Mouse (Mus musculus) heart, adult 2 months (tissue): ENCODE results near the gene Slc39a9. TPM values are rescaled to one million over a fixed set of nuclear protein-coding genes. Genes with fewer than 3 reads are reported as not detected.

Experiments
- DNase-seq, 2 experiments: peaks; one replicate each; pipeline ENCODE4 v3.0.0; 2021
- H3K27ac ChIP-seq: fragments of 200-600 bp; 2 replicates; pipeline ENCODE4 v1.8.1; 2022
- H3K27me3 ChIP-seq: fragments of 200-500 bp; 2 replicates; pipeline ENCODE4 v1.6.1; 2012; ENCODE audit warnings: mild to moderate bottlenecking, low read length, inconsistent platforms, mixed read lengths; ENCODE audit not compliant: control insufficient read depth, insufficient read depth
- H3K36me3 ChIP-seq: fragments of 200-500 bp; 2 replicates; pipeline ENCODE4 v1.6.1; 2012; ENCODE audit warnings: low read length, inconsistent platforms; ENCODE audit not compliant: control insufficient read depth, insufficient read depth
- H3K4me1 ChIP-seq: fragments of 200-500 bp; 2 replicates; pipeline ENCODE4 v1.6.1; 2011; ENCODE audit warnings: low read length; ENCODE audit not compliant: control insufficient read depth, insufficient read depth
- H3K4me3 ChIP-seq: fragments of 200-600 bp; 2 replicates; pipeline ENCODE4 v1.8.1; 2022
- H3K79me2 ChIP-seq: fragments of 200-500 bp; replicated peaks from 2 replicates; pipeline ENCODE4 v1.6.1; 2012; ENCODE audit warnings: mild to moderate bottlenecking, inconsistent platforms, low read length, moderate library complexity, mixed read lengths; ENCODE audit not compliant: control insufficient read depth, insufficient read depth
- H3K9ac ChIP-seq: fragments of 200-500 bp; 2 replicates; pipeline ENCODE4 v1.6.1; 2012; ENCODE audit warnings: low read depth, mild to moderate bottlenecking, control low read depth, inconsistent platforms, low read length, mixed read lengths
- CTCF ChIP-seq: fragments of 200-600 bp; IDR thresholded peaks from 2 replicates; pipeline ENCODE4 v1.8.1; 2022; ENCODE audit warnings: antibody characterized with exemption, mild to moderate bottlenecking, moderate library complexity
- EP300 ChIP-seq: fragments of 200-500 bp; IDR thresholded peaks from 2 replicates; pipeline ENCODE4 v1.6.1; 2011; ENCODE audit warnings: low read depth, low read length, control low read depth; ENCODE audit not compliant: insufficient read depth
- POLR2A ChIP-seq: fragments of 200-500 bp; IDR thresholded peaks from 2 replicates; pipeline ENCODE4 v1.6.1; 2011; ENCODE audit warnings: mild to moderate bottlenecking, low read depth, low read length, control low read depth; ENCODE audit not compliant: insufficient read depth
- WGBS: fragments of 180-500 bp; shearing (Covaris S2); methylation state at CpG from one replicate; pipeline ENCODE4 v1.1.7; 2018; 5-methylcytosine and 5-hydroxymethylcytosine counted together
- intact Hi-C: fragments of 180-260 bp; cut with DNase I; formaldehyde crosslinking; loops from one replicate; pipeline ENCODE4 v1.15.1; 2025
- polyA plus RNA-seq: library from polyadenylated mRNA; depleted of rRNA; stranded (reverse); fragments of >200 nt; gene quantifications from 2 replicates; pipeline ENCODE4 v1.2.3, GENCODE M21; 2012
- total RNA-seq, 2 experiments: library from RNA; stranded (reverse); gene quantifications; 2 replicates each; pipeline ENCODE4 v1.2.3; 2021

Gene Slc39a9
- total and polyA plus RNA-seq, 3 experiments, result 15.6 to 18.1 (median 17.4) TPM

GRCm38 (mm10) chr12:80683554-80683953 is 39.9 kb downstream of the Slc39a9 start:
- no peaks in the 10 kb centered on the region for H3K36me3 ChIP-seq
- no peaks in the 10 kb centered on the region for H3K4me1 ChIP-seq
- 96% methylated on average over 3 of the region's 3 CpGs for WGBS
- no peak for TF ChIP-seq CTCF
- no peak for TF ChIP-seq EP300
- no peak for TF ChIP-seq POLR2A
- H3K79me2 ChIP-seq, result no peaks in the 10 kb centered on the region
- no peak for DNase-seq
- H3K9ac ChIP-seq, result no peak overlapping the region
- H3K4me3 ChIP-seq, result no peak overlapping the region
- H3K27me3 ChIP-seq, result no peaks in the 10 kb centered on the region
- no peak overlapping the region for H3K27ac ChIP-seq
- intact Hi-C loops, result no loop called here

GRCm38 (mm10) chr12:80684316-80684715 is 40.6 kb downstream of the Slc39a9 start:
- 94% methylated on average over 3 of the region's 3 CpGs for WGBS
- Histone ChIP-seq H3K27me3 (no peaks in the 10 kb centered on the region), H3K27ac (no peak overlapping the region), H3K9ac (no peak overlapping the region), H3K79me2 (no peaks in the 10 kb centered on the region), H3K4me1 (no peaks in the 10 kb centered on the region), H3K36me3 (no peaks in the 10 kb centered on the region), H3K4me3 (no peak overlapping the region)
- intact Hi-C loops, result no loop called here
- DNase-seq, result no peak
- no peak for TF ChIP-seq EP300
- no peak for TF ChIP-seq CTCF
- TF ChIP-seq POLR2A, result no peak

GRCm38 (mm10) chr12:80687788-80688211 is 44.1 kb downstream of the Slc39a9 start:
- Histone ChIP-seq H3K4me3 (no peak overlapping the region), H3K27me3 (peaks cover 5% of the 10 kb centered on the region), H3K9ac (no peak overlapping the region), H3K27ac (no peak overlapping the region), H3K36me3 (no peaks in the 10 kb centered on the region), H3K4me1 (no peaks in the 10 kb centered on the region; the same call in 1 of the 2 replicates), H3K79me2 (no peaks in the 10 kb centered on the region)
- peak; percentile 38 to 42 for DNase-seq
- TF ChIP-seq CTCF (no peak), EP300 (no peak), POLR2A (no peak)
- WGBS, result 19% methylated on average over 10 of the region's 10 CpGs
- intact Hi-C loops, result no loop called here

GRCm38 (mm10) chr12:80689696-80690095 is 46.0 kb downstream of the Slc39a9 start:
- WGBS, result 66% methylated on average over 5 of the region's 5 CpGs
- H3K27me3 ChIP-seq, result peaks cover 10% of the 10 kb centered on the region

GRCm38 (mm10) chr12:80691671-80692091 is 48.0 kb downstream of the Slc39a9 start:
- no peak for DNase-seq
- 40% methylated on average over 12 of the region's 12 CpGs for WGBS
- H3K9ac ChIP-seq, result no peak overlapping the region

More at GRCm38 (mm10) chr12:80689696-80690095, 46.0 kb downstream of the Slc39a9 start:
- H3K9ac ChIP-seq, result no peak overlapping the region
- no peaks in the 10 kb centered on the region; the same call in 1 of the 2 replicates for H3K4me1 ChIP-seq
- no peak for DNase-seq
- TF ChIP-seq EP300 (no peak), POLR2A (no peak), CTCF (no peak)
- H3K27ac ChIP-seq, result no peak overlapping the region
- no peaks in the 10 kb centered on the region for H3K79me2 ChIP-seq
- intact Hi-C loops, result no loop called here
- H3K4me3 ChIP-seq, result no peak overlapping the region
- H3K36me3 ChIP-seq, result no peaks in the 10 kb centered on the region

GRCm38 (mm10) chr12:80692269-80692972 is 48.7 kb downstream of the Slc39a9 start, which contains the start of gene Plekhd1:
Gene Plekhd1, plus strand, starts transcription at chr12:80692591.
- WGBS, result 4% methylated on average over 52 of the region's 52 CpGs
- no peak within 1 kb of the TSS for H3K27ac ChIP-seq
- no peaks in the 10 kb centered on the region for H3K36me3 ChIP-seq
- H3K9ac ChIP-seq, result peak within 1 kb of the TSS; percentile 46
- no peaks in the 10 kb centered on the region for H3K79me2 ChIP-seq
- no peaks in the 10 kb centered on the region; the same call in 1 of the 2 replicates for H3K4me1 ChIP-seq
- DNase-seq, result peak; percentile 30 to 37
- H3K4me3 ChIP-seq, result peak within 1 kb of the TSS; percentile 37
- TF ChIP-seq EP300, result no peak
- TF ChIP-seq POLR2A, result no peak
- TF ChIP-seq CTCF, result no peak
- peaks cover 10% of the 10 kb centered on the region for H3K27me3 ChIP-seq
- intact Hi-C loops, result no loop called here

More at GRCm38 (mm10) chr12:80691671-80692091, 48.0 kb downstream of the Slc39a9 start:
- H3K79me2 ChIP-seq, result no peaks in the 10 kb centered on the region
- H3K4me1 ChIP-seq, result no peaks in the 10 kb centered on the region; the same call in 1 of the 2 replicates
- H3K36me3 ChIP-seq, result no peaks in the 10 kb centered on the region
- TF ChIP-seq POLR2A (no peak), CTCF (no peak), EP300 (no peak)
- H3K27me3 ChIP-seq, result peaks cover 10% of the 10 kb centered on the region
- H3K4me3 ChIP-seq, result no peak overlapping the region; the same call in 1 of the 2 replicates
- intact Hi-C loops, result no loop called here
- no peak overlapping the region for H3K27ac ChIP-seq
